Mouse (Mus musculus): ENCODE measurements around the gene Klrc1.
"Not testable (repeated sequence)": the region's sequence is repeated elsewhere in the genome, so short reads cannot be mapped to it uniquely, and the experiment has no call there.

Gene Klrc1

DNA sequence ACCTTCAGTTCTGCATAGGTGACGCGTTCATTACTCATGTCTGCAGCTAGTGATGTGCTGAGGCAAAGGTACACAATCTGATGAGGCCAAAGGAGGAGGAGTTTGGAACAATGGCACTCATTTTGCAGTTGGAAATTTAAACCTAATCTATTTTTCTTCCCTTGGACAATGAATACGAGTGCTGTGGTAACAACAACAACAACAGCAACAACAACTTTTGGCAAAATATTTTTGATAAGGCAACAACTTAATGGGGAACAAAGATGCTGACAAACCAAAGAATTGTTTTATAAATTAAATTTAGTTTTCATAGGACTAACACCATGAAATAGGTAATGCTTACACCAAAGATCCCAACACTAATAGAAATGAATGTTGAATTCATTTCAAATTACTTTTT is at the start of gene Klrc1:
Gene Klrc1 (minus strand): TSS at position 101 of the 400 bp plus-strand sequence.
- TF ChIP-seq GATA4 (IDR thresholded peaks at IDR 0.05; ENCODE audit: insufficient replicate concordance, low read length) = no peak

DNA sequence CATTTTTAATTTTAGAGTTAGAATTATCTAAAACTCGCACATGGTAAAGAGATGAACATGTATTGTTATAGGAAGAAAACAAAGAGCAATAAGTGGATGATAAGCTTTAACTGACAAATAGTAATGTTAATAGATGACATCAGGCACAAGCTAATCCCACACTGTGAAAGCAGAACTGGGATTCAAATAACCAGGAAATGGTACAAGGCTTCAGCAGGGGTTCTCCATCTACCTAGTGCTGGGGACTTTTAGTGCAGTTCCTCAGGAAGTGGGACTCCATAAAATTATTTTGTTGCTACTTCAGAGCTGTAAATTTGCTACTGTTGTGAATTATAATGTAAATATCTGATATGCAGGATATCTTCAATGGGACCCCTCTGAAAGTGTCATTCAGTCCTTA is 48.5 kb upstream of the Klrc1 start:
- TF ChIP-seq GATA4 (IDR thresholded peaks at IDR 0.05; ENCODE audit: insufficient replicate concordance, low read length) = no peak

GRCm38 (mm10) chr6:129721390-129721789 is 42.6 kb upstream of the Klrc1 start:
- no peak for TF ChIP-seq GATA4 (IDR thresholded peaks at IDR 0.05; ENCODE audit: insufficient replicate concordance, low read length)

GRCm38 (mm10) chr6:129720487-129720886 is 41.7 kb upstream of the Klrc1 start:
- TF ChIP-seq GATA4 (IDR thresholded peaks at IDR 0.05; ENCODE audit: insufficient replicate concordance, low read length) = no peak

GRCm38 (mm10) chr6:129717032-129717431 is 38.3 kb upstream of the Klrc1 start, which contains the start of gene Klri1:
Gene Klri1, minus strand, starts transcription at chr6:129717132.
- no peak for TF ChIP-seq GATA4 (IDR thresholded peaks at IDR 0.05; ENCODE audit: insufficient replicate concordance, low read length)

DNA sequence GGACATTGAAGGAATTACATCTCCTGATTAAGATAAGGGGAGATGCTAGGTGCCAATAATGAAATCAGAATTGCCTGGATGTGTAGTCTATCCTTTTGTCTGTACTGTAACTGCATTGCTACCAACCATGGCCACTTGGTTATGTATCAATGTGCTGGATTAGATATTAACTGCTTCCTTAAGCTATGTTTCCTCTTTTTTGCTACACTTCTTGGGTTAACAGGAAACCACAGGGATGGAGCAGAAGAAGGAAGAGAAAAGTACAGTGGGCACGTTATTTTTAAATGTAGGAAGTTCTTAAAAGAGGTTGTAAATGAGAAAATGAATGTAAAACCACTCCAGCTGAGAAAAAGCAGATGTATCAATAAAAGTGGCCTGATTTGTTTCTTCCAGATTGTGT is 34.8 kb upstream of the Klrc1 start:
- TF ChIP-seq GATA4 (IDR thresholded peaks at IDR 0.05; ENCODE audit: insufficient replicate concordance, low read length) = no peak

DNA sequence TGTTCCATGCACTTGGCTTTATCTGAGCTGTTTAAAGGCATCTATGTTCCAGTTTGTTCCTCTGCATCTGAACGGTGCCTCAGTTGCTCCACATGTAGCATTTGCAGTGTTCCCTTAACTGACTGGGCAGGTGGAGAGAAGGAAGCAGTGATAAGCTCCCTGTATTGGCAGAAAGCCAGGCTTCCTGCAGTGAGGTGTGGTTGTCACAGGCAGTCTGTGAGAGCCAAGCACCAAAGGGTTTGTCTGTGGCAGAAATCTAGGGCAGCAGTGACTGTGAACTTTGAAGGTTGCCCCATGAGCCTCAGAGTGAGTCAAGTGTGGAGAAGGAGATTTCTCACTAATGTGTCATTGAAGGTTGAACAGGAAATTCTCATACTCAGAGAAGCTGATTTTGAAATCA is 1.6 kb upstream of the Klrc1 start:
- TF ChIP-seq GATA4 (IDR thresholded peaks at IDR 0.05; ENCODE audit: insufficient replicate concordance, low read length) = no peak

- not testable (repeated sequence) for TF ChIP-seq GATA4 (IDR thresholded peaks at IDR 0.05; ENCODE audit: insufficient replicate concordance, low read length)
Observed at GRCm38 (mm10) chr6:129660589-129660988, 18.2 kb downstream of the Klrc1 start, which contains the start of gene Klrc2. Gene Klrc2, minus strand, starts transcription at chr6:129660689.

- TF ChIP-seq GATA4 (IDR thresholded peaks at IDR 0.05; ENCODE audit: insufficient replicate concordance, low read length) = not testable (repeated sequence)
Observed at GRCm38 (mm10) chr6:129643237-129643636, 35.5 kb downstream of the Klrc1 start, which contains the start of gene Klrc3. Gene Klrc3, minus strand, starts transcription at chr6:129643337.

DNA sequence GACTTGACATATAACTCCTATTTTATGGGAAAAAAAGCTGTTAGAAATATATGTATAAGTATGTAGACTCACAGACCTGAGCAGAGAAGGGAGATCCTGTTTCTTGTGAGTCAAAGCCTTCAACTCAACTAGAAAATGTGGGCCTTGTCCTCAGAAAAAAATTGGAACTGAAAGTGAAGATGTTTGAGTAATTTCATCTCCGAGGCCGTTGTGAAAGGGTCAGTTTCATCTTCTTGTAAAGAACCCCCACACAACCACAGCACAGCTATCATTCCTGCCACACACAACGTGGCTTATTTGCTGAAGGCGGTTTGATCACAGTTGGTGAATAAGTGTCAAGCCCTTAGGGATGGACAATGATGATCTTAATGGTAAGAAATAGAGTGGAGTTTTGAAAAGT is 55.0 kb downstream of the Klrc1 start, which contains the start of gene Klrk1:
Gene Klrk1 (minus strand): TSS at position 130 of the 400 bp plus-strand sequence.
- no peak for TF ChIP-seq GATA4 (IDR thresholded peaks at IDR 0.05; ENCODE audit: insufficient replicate concordance, low read length)

Measured in liver, adult (tissue).